Mouse (Mus musculus): ENCODE measurements around the gene Fut2.

DNA sequence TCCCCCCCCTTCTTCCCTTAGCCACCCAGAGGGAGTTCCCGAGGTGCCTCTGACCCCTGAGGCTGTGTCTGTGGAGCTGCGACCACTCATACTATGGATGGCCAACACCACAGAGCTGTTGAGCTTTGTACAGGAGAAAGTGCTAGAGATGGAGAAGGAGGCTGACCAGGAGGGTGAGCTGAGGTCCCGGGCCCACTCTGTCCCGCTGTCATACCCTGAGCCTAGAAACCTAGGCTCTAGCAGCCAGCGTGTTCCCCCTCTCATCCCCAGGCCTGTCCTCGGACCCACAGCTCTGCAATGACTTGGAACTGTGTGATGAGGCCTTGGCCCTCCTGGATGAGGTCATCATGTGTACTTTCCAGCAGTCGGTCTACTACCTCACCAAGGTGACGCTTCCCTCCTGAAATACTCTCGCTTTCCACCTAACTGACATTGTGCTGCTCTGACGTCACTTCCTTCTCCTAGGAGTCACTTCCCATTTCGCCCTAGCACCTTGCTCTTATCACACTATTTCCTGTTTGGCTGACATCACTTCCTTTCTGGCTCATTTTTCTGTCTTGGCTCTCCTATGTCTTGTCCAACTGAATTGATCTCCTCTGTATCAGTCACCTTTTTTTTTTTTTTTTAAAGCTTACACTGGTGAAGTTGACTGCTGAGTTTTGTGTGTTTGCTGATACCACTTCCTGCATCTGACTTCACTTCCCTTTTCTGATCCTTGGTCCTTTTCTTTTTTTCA, 31.1 kb downstream of the Fut2 start:
- no peak for TF ChIP-seq POLR2A (IDR thresholded peaks at IDR 0.05; ENCODE audit: control insufficient read depth, extremely low read depth, insufficient read depth, low read length, poor library complexity)
- TF ChIP-seq CTCF (IDR thresholded peaks at IDR 0.05; ENCODE audit: borderline replicate concordance, control insufficient read depth, extremely low read depth, insufficient read depth, low read length, poor library complexity), result no peak

Measured in thymus, adult 2 months (tissue).